Mouse (Mus musculus) naive thymus-derived CD4-positive, alpha-beta T cell, adult 2 months (primary cell): ENCODE results near the gene Ccdc12.

Experiments
- DNase-seq: peaks from one replicate; pipeline ENCODE4 v3.0.0-alpha.2; 2011; ENCODE audit warnings: low read depth

Gene Ccdc12

GRCm38 (mm10) chr9:110703951-110704350 lies 47.6 kb downstream of the Ccdc12 start:
- DNase-seq = no peak

DNA sequence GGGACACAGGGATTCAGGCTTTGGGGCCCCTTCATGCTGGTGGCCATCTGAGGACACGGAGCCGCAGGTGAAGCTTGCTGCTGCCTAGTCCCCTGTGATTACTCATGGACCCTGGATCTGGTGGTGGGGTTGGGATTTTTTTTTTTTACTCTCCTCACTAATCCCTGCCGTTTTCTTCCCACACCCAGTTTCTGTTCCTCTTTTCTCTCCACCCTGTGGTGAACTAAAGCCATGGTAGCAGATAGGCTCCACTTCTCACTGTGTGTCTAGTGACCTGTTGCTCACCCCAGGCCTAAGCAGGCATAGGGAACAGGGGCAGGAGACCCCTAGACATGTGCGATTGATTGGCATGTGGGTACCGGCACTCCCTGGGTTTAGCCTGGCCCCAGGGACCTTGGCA lies 50.5 kb downstream of the Ccdc12 start:
- no peak for DNase-seq

GRCm38 (mm10) chr9:110709640-110710258 lies 53.4 kb downstream of the Ccdc12 start:
- DNase-seq = peak; percentile 89

GRCm38 (mm10) chr9:110711532-110711931 lies 55.2 kb downstream of the Ccdc12 start:
- DNase-seq = no peak

DNA sequence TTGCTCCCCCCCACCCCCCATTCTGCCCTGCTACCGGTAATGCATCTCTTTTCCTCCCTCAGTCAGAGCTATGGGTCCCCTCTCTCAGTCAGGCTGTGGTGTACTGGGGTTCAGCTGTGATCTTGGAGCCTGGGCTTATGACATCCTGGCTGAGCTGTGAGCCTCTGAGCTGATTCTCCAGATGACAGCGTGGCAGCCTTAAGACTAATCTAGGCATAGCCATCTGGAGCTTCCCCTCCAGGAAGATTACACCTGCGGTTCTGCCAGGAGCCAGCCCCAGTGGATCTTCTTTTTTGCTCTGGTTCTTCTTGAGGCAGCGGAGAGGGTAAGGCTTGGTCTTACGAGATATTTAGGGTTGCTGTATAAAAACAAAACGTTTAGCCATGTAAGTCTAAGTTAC lies 55.7 kb downstream of the Ccdc12 start:
- DNase-seq = no peak

DNA sequence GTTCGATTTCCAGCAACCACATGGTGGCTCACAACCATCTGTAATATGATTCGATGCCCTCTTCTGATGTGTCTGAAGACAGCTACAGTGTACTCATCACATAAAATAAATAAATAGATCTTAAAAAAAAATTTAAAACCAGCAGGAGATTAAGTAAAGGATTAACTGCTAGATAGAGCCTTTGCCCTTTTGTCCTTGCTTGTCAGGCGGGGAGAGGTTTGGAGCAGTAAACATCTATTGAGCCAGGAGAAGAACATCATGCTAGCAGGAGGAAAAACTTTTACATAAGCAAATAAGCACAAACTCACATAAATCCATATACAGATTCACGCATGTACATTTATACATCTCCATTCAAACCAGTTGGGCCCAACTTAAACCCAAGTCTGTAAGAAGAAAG lies 56.2 kb downstream of the Ccdc12 start:
- no peak for DNase-seq

DNA sequence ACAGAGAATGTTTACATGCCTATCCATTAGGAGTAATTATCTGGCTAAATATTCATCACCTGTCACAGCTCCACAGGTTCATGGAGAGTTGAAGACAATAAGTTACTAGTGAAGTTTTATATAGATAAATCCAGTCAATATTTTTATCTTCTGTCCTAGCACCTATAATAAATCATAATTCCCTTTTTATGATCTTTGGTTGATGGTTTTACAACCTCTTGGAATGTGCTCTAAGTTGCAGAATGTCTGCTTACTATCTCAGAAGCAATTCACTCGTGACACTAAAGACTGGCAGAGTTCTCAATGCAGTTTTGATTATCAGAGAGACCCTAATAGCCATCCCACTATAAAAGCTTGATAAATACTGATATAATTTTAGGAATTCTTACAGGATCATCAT lies 57.1 kb downstream of the Ccdc12 start:
- no peak for DNase-seq

DNA sequence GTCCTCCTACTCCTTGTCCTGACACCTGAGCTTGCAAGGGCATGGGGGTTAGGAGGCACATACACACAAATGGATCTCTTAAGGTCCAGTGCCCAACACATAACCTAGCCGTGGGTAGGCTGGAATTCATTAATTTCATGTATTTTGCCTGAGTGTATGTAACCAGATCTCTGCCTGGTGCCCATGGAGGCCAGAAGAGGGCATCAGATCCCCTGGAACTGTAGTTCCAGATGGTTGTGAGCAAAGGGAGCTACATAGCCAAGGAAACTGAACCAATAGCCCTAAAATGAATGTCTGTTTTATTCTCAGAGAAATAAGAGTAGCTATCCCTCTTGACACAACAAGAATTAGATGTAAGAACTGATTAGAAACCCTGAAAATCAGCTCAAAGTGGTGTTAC lies 59.1 kb downstream of the Ccdc12 start:
- DNase-seq = no peak

GRCm38 (mm10) chr9:110716775-110717174 lies 60.5 kb downstream of the Ccdc12 start:
- DNase-seq = peak; percentile 69

DNA sequence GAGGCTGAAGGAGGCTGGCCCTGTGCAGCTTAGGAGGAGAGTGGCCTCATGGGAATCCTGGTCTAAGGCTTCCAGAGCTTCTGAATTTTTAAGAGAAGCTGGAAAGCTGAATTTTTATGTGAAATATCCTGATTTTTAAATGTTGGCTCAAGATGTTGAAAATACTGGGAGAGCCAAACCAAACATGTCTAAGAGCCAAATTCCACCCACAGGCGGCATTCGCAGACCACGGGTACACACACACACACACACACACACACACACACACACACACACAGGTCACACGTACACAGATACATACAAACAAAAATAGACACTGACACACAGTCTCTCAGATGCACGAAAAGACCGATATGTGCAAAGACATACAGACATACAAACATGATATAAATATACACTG lies 61.8 kb downstream of the Ccdc12 start:
- no peak for DNase-seq

GRCm38 (mm10) chr9:110718810-110719209 lies 62.5 kb downstream of the Ccdc12 start:
- no peak for DNase-seq

- DNase-seq = no peak
These were observed 63.7 kb downstream of the Ccdc12 start for GRCm38 (mm10) chr9:110719977-110720376.

DNA sequence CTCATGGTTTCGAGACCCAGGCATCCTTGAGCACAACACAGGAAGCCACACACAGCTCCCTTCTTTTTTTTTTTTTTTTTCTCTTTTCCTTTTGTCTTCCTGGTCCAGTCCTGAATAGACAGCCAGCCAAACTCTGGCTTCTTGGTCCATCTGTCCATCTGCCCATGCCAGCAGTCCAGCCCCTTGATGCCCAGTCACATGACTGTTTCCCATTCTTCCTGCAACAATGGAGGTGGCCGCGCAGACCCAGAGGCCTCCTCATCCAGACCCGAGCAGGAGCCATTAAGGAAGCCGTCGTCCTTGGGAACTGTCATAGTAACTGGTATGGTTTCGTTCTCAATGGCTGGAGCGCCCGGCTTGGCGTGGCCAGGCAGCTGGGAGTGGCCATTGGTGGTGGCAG lies 65.8 kb downstream of the Ccdc12 start:
- DNase-seq = no peak

- DNase-seq = no peak
These were observed 69.4 kb downstream of the Ccdc12 start for GRCm38 (mm10) chr9:110725721-110726135.

DNA sequence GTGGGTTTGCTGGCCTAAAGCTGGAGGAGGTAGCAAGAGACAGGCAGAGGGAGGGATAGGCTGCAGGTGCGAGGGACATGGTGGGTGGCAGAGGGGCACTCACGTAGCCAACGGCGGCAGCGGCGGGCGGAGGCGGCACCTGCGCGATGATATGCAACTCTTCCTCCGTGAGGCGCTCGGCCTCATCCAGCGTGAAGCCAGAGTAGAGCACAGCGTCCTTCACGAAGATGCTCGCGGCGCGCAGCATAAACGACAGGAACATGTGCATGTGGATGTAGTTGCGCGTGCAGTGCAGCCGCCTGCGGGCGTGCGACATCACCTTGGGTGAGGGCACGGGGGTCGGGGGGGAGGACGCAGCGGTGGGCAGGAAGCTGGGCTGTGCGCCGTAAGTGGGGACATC lies 70.6 kb downstream of the Ccdc12 start:
- DNase-seq = peak; percentile 30

- DNase-seq = peak; percentile 78
These were observed 73.5 kb downstream of the Ccdc12 start for GRCm38 (mm10) chr9:110729841-110730240.

DNA sequence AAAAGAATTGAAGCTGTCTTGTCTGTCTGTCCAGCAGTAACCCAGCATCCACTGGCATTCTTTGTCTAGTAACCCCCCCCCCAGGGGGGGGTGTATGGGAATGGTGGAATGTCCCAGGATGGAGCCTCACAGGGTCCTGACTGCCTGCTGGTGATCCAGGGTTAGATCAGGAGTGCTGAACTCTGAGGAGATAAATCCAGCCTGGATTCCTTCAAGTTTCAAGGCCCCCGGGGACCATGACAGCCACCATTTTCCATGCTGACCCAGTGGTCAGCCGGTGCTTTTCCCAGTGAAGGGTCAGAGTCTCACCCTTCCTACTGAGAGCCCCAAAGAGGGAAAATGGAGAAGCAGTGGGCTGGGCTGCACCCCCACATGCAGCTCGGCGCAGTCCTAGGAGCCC lies 75.6 kb downstream of the Ccdc12 start:
- peak; percentile 12 for DNase-seq

- peak; percentile 69 for DNase-seq
These were observed 76.3 kb downstream of the Ccdc12 start for GRCm38 (mm10) chr9:110732623-110733022.

DNA sequence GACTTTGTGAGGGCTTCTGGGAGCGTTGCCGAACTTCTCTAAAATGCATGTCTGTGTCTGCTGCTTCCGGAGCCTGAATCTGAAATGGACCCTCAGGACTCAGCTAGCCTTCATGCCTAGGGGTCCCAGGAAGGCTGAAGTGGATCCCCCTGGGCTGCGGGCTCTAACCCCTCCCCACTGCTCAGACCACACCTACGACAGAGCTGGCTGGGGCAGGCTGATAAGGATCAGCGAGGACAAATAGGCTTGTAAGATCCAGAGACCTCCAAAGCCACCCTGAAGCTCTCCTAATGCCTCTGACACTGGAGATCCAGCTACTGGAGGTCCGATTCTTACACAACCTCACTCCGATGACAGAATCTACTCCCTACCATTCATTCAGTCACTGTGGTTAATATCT lies 76.8 kb downstream of the Ccdc12 start:
- no peak for DNase-seq

- DNase-seq = peak; percentile 58
These were observed 77.9 kb downstream of the Ccdc12 start for GRCm38 (mm10) chr9:110734154-110734553.

- DNase-seq = no peak
These were observed 80.1 kb downstream of the Ccdc12 start for GRCm38 (mm10) chr9:110736362-110736761.

DNA sequence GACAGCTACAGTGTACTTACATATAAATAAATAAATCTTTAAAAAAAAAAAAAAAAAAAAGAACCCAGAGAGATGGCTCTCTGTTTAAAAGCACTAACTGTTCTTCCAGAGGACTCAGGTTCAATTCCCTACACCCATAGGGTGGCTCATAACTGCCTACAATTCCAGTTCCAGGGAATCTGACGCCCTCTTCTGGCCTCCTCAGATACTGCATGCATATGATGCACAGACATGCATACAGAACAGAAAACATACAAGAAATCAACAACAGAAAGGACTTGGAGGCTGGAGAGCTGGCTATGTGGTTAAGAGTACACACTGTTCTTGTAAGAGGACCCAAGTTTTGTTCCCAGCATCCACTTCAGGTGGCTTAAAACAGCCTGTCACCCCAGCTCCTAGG lies 81.8 kb downstream of the Ccdc12 start:
- no peak for DNase-seq

- DNase-seq = no peak
These were observed 83.7 kb downstream of the Ccdc12 start for GRCm38 (mm10) chr9:110739961-110740360.

DNA sequence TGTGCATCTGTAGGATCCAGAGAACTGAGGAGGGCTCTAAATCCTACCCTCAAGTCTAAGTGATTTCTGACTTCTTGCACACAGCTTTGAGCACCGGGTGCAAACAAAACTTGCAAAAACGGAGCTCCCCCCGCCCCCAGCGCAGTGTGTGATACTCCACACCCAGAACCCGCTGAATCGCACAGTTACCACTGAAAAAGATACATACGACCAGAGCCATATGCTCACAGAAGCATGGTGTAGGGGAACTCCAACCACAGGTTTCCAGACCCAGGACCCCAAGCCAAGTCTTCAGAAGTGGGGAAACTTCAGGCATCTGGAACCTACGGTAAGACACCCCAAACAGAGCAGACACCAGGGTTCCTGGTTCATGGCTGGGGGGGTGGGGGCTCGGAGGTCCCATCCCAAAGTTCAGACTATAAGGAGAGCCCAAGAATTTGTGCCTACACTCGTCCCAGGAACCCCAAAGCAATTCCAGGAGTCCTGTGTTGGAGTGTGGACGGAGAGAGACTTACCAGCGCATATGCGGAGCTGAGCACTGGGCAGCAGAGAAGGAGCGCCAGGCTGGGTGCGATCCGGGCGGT lies 85.5 kb downstream of the Ccdc12 start, which contains the start of gene Myl3:
Gene Myl3, plus strand, starts transcription at position 151 of the 584 bp plus-strand sequence.
- DNase-seq = no peak
